Mouse (Mus musculus) embryonic stem cell, embryonic (primary cell): Measurements from ENCODE around the gene Rmnd5b.

Experiments used
- CTCF ChIA-PET, 4 experiments: fragments of 300-600 bp in 2 of 4; fragments of 350-600 bp in 2 of 4; sonication (Branson Sonifier 250); formaldehyde crosslinking; loops; one replicate each; lab custom pipeline; 2022; ENCODE audit warnings: inconsistent platforms in 2 of 4; lab: Charles Lee
- POLR2A ChIA-PET, 4 experiments: fragments of 300-600 bp in 2 of 4; fragments of 350-600 bp in 2 of 4; sonication (Branson Sonifier 250); formaldehyde crosslinking; loops; one replicate each; lab custom pipeline; 2022; ENCODE audit warnings: antibody characterized with exemption in 4 of 4, inconsistent platforms in 1 of 4; lab: Charles Lee

Gene Rmnd5b

DNA sequence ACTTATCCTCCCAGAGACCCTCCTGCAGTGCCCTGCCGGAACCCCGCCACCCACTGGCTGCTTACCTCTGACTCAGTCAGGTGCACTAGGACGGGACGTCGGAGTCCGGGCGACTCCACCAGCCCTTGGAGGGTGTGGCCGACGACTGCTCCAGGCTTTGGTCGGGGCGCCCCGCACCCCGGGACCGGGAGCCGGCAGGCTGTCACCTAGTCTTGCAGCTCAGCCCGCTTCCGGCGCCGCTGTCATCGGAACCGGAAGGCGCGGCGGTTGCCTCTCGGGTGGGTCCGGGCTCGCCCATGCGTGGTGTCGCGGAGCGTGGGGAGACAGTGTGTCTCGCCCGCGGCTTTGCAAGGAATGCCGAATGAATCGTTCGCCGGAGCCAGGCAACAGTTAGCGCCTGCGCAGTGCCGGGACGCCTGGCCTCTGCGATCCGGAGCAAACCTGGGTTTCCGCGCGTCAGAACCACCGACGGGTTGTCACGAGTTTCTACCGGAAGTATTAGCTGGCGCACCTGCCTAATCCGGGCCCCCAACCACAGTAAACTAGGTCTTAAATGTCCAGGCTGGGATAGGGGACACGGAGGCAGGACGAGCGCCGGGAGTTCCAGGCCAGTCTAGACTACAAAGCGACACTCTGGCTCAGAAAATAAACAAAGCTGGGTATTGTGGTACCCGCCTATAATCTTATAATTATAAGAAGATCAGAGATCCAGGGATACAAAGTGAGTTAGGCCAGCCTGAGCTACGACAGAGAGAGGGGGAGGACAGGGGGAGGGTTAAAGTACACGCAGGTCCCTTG, at the start of gene Rmnd5b:
Gene Rmnd5b (minus strand): TSS at position 372 of the 798 bp plus-strand sequence.
- ChIA-PET POLR2A (interaction anchor here (0.6 to 62.0 kb wide), 50 partner anchors 8 to 1386 kb away, joined by 3 to 3635 read pairs (median 6); partner anchors contain the start of genes 0610009B22Rik (in 4 of the 4), Hnrnpab (in 4 of the 4), Nhp2 (in 3 of the 4) and Phykpl (in 3 of the 4)), CTCF (interaction anchor here (0.6 to 1.9 kb wide), 20 partner anchors 9 to 100 kb away, joined by 3 to 15 read pairs (median 4); partner anchors contain the start of genes D930048N14Rik (in 2 of the 4), N4bp3 (in 2 of the 4), 0610009B22Rik (in 1 of the 4) and Hnrnpab (in 1 of the 4))

DNA sequence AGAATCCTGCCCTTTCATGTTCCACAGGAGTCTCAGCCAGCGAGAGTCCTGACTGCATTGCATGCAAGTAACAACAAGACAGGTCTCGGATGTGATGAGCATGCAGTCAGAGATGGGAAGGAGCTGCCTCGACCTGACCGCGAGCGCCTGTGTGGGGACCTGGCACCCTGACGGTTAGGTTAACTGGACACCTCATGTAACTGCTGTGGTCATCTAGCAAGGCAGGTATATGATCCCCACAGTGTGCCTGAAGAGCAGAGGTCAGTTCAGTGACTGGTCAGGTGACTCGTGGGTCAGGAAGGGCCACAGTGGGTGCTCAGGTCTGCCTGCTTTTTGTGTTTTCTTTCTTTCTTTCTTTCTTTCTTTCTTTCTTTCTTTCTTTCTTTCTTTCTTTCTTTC, 46.3 kb upstream of the Rmnd5b start:
- ChIA-PET CTCF (interaction anchor here (0.5 to 2.8 kb wide), 83 partner anchors 8 to 486 kb away, joined by 3 to 76 read pairs (median 6); partner anchors contain the start of genes Phykpl (in 3 of the 4), Nhp2 (in 2 of the 4), Rmnd5b (in 2 of the 4) and Col23a1 (in 1 of the 4)), POLR2A (interaction anchor here (0.7 to 14.7 kb wide), 51 partner anchors 6 to 142 kb away, joined by 3 to 450 read pairs (median 7); partner anchors contain the start of genes Hnrnpab (in 4 of the 4), Nhp2 (in 3 of the 4), Rmnd5b (in 3 of the 4) and Phykpl (in 2 of the 4))

DNA sequence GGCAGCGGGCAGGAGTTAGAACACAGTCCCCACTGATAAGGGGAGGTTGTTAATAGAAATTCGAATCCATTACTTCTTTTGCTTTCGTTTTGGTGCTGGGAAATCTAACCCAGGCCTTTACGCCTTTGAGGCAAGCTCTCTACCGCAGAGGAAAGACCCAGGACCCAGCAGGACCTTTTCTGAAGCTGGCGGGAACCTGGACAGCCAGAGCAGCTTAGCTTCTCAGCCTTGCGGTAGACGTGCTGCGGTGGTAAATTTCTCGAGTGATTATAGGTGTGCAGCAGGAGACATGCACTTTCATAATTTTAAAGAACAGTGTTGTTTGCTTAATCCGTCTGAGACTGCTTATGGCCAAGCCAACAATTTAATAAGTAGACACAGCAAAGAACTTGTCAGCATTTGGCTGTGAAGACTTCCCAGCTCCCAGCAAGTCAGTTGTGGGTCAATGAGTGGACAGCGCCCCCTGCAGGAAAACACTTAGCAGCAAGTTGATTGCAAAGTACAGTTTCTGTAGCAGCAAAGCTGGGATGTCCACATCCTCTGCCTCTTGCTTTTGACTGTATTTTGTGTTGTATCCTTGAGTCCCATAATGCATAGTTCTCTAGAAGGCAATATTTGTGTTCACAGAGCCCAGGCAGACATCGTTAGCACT, 45.8 kb upstream of the Rmnd5b start:
- CTCF ChIA-PET = interaction anchor here (0.5 to 2.8 kb wide), 92 partner anchors 8 to 486 kb away, joined by 3 to 76 read pairs (median 5); partner anchors contain the start of genes Phykpl (in 3 of the 4), Nhp2 (in 2 of the 4), Rmnd5b (in 2 of the 4) and Col23a1 (in 1 of the 4)
- POLR2A ChIA-PET = interaction anchor here (0.6 to 14.7 kb wide), 54 partner anchors 7 to 142 kb away, joined by 3 to 450 read pairs (median 6); partner anchors contain the start of genes Hnrnpab (in 4 of the 4), Nhp2 (in 3 of the 4), Phykpl (in 3 of the 4) and Rmnd5b (in 3 of the 4)

DNA sequence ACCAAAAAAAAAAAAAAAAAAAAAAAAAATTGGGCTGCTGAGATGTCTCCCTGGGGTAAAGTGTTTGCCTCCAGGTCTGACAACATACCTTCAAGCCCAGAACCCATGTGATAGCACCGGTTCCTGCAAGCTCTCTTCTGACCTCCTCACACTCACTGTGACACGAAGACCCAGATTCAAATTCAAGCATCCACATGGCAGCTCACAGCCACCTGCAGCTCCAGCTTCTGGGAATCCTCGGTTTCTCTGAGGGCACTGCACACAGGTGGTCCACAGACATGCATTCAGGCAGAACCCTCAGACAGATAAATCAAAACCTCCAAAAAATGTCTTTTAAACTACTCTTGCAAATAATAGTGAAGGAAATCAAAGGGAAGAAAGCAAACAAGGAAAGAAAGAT, 43.8 kb upstream of the Rmnd5b start:
- ChIA-PET CTCF (interaction anchor here in 1 of 4 experiments (0.7 to 1.7 kb wide), 3 partner anchors 21 to 95 kb away, joined by 3 to 6 read pairs (median 5); partner anchors contain the start of gene Phykpl), POLR2A (interaction anchor here (0.6 to 14.7 kb wide), 11 partner anchors 9 to 77 kb away, joined by 3 to 450 read pairs (median 48); partner anchors contain the start of genes Nhp2 (in 3 of the 4), 0610009B22Rik (in 2 of the 4) and Hnrnpab (in 2 of the 4))

DNA sequence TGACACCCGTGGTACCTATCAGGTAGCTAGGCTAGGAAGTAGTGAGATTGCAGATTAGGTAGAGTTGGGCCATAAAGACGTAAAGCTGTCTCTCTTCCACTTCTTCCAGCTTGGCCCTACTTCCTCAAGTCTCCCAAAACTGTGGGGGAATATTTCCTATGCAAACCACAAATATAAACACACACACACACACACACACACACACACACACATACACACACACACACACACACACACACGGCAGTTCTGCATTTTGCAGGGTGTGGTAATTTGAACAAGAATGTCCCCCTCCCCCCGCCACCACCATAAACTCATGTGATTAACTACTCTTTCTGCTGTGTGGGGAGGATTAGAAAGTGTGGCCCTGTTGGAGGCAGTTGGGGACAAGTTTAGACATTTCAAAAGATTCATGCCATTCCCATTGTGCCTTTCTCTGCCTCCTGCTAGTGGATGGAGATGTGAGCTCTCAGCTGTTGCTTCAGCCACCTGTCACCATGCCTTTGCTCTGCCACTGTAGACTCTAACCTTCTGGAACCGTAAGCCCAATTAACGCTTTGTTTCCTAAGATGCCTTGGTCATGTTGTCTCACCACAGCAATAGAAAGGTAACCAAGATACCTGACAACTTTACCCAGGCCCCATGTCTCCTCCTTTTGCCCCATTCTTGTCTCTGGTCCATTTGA, 42.2 kb upstream of the Rmnd5b start:
- POLR2A ChIA-PET = interaction anchor here (1.0 to 6.9 kb wide), 20 partner anchors 10 to 93 kb away, joined by 3 to 51 read pairs (median 5); partner anchors contain the start of genes 0610009B22Rik (in 4 of the 4), Hnrnpab (in 2 of the 4), Nhp2 (in 2 of the 4) and Phykpl (in 1 of the 4)
- CTCF ChIA-PET = interaction anchor here in 3 of 4 experiments (0.5 to 1.4 kb wide), 7 partner anchors 10 to 241 kb away, joined by 3 to 9 read pairs (median 3); partner anchors contain the start of gene 0610009B22Rik (in 1 of the 3)

DNA sequence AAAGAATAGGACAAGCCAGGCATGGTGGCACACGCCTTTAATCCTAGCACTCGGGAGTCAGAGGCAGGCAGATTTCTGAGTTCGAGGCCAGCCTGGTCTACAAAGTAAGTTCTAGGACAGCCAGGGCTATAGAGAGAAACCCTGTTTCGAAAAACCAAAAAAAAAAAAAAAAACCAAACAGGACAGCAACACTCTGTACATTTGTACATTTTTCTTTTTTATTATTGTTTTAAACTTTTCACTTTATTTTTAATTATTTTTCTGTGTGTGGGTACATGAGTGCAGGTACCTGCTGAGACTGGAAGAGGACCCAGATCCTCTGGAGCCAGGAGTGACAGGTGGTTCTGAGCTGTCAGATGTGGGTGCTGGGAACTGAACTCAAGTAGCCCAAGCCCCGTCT, 39.7 kb upstream of the Rmnd5b start:
- ChIA-PET POLR2A (interaction anchor here in 2 of 4 experiments (0.7 to 6.9 kb wide), 12 partner anchors 11 to 126 kb away, joined by 3 to 51 read pairs (median 8); partner anchors contain the start of genes 0610009B22Rik (in 2 of the 2), Hnrnpab (in 2 of the 2) and Nhp2 (in 1 of the 2)), CTCF (interaction anchor here in 1 of 4 experiments (0.6 kb wide), 1 partner anchor 39 kb away, joined by 3 read pairs; no protein-coding TSS in a partner anchor)

DNA sequence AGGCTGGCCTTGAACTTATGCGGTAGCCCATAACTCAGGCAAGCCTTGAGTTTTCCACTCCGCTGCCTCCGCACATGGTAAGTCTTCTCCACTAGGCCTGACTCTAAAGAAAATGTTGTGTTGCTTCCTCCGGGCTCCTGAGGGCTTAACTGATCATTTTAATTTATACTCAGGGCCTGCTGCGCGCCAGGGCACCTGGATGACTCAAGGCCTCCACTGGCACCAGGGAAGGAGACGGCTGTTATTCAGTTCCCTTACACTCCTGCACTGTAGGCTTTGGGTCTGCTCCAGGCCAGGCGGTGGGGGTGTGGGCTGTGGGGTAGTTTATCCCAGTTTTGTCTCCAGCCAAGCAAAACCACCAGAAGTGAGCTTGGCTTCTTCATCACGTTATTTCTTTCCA, 37.6 kb upstream of the Rmnd5b start:
- CTCF ChIA-PET = interaction anchor here in 3 of 4 experiments (0.5 to 1.5 kb wide), 7 partner anchors 8 to 1554 kb away, joined by 3 to 8 read pairs (median 3); no protein-coding TSS in a partner anchor
- POLR2A ChIA-PET = interaction anchor here (0.6 to 4.1 kb wide), 44 partner anchors 8 to 119 kb away, joined by 3 to 56 read pairs (median 6); partner anchors contain the start of genes Nhp2 (in 3 of the 4), 0610009B22Rik (in 2 of the 4), D930048N14Rik (in 2 of the 4) and Hnrnpab (in 2 of the 4)

DNA sequence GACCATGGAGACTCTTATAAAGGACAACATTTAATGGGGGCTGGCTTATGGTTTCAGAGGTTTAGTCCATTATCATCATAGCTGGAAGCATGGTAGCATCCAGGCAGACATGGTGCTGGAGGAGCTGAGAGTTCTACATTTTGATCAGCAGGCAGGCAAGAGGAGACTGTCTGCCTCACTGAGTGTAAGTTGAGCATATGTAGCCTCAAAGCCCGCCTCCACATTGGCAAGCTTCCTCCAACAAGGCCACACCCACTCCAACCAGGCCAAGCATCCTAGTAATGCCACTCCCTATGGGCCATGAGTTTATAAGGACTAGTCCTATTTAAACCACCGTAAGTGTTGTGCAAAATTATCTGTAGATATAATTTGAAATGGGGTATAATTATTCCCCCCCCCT, 35.7 kb upstream of the Rmnd5b start:
- ChIA-PET POLR2A (interaction anchor here in 2 of 4 experiments (0.7 to 4.1 kb wide), 11 partner anchors 8 to 86 kb away, joined by 3 to 56 read pairs (median 3); partner anchors contain the start of genes 0610009B22Rik (in 1 of the 2) and Phykpl (in 1 of the 2)), CTCF (interaction anchor here in 1 of 4 experiments (0.6 kb wide), 1 partner anchor 59 kb away, joined by 4 read pairs; no protein-coding TSS in a partner anchor)

DNA sequence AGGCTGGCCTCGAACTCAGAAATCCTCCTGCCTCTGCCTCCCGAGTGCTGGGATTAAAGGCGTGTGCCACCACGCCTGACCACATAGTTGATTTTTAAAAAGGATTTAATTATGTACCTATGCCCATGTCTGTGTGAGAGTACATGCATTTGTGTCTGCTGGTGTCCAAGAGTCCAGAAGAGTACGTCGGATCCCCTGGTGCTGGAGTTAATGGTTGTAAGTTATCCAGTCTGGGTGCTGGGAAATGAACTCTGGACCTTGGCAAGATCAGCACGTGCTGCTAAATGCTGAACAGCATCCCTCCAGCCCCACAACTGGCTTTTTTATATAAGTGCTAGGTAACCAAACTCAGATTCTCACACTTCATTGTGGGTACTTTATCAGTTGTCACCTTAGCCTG, 35.1 kb upstream of the Rmnd5b start:
- ChIA-PET POLR2A (interaction anchor here in 2 of 4 experiments (0.7 to 4.1 kb wide), 7 partner anchors 9 to 86 kb away, joined by 3 to 56 read pairs (median 3); partner anchors contain the start of gene Phykpl (in 1 of the 2)), CTCF (interaction anchor here in 1 of 4 experiments (0.6 kb wide), 1 partner anchor 58 kb away, joined by 4 read pairs; no protein-coding TSS in a partner anchor)

DNA sequence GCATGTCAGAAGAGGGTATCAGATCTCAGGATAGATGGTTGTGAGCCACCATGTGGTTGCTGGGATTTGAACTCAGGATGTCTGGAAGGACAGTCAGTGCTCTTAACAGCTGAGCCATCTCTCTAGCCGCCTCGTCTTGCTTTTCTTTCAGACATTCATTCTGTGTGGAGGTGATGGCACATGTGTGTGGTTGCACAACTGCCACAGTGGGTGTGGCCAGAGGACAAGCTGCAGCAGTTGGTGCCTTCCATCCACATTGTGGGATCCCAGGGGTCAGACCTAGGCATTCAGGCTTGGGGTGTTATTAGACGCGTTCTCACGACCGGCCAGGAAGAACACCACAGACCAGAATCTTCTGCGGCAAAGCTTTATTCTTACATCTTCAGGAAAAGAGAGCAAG, 29.1 kb upstream of the Rmnd5b start:
- ChIA-PET POLR2A (interaction anchor here in 2 of 4 experiments (1.3 to 13.3 kb wide), 7 partner anchors 8 to 61 kb away, joined by 4 to 252 read pairs (median 95); partner anchors contain the start of genes 0610009B22Rik (in 1 of the 2), D930048N14Rik (in 1 of the 2), Hnrnpab (in 1 of the 2) and N4bp3 (in 1 of the 2)), CTCF (interaction anchor here in 1 of 4 experiments (1.5 kb wide), 1 partner anchor 16 kb away, joined by 4 read pairs; no protein-coding TSS in a partner anchor)

DNA sequence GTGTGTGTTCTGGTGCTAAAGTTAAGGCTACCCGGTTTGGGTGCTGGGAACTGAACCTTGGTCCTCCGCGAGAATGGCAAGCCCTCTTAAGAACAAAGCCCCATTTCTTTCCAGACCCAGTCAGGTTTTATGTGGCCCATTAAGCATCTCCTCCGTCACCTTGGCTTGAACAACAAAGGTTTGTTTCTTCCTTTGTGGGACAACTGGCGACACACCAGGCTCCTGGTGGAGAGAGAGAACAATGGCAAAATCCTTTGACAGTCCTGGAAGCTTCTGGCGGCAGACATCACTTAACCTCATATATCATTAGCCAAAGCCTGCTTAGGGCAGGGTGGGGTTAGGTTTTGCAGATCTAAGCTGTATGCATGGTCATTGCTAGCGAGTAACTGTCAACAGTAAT, 26.9 kb upstream of the Rmnd5b start:
- POLR2A ChIA-PET = interaction anchor here in 3 of 4 experiments (0.5 to 13.3 kb wide), 32 partner anchors 9 to 153 kb away, joined by 3 to 252 read pairs (median 8); partner anchors contain the start of genes 0610009B22Rik (in 3 of the 3), D930048N14Rik (in 2 of the 3), Hnrnpab (in 2 of the 3) and N4bp3 (in 2 of the 3)

DNA sequence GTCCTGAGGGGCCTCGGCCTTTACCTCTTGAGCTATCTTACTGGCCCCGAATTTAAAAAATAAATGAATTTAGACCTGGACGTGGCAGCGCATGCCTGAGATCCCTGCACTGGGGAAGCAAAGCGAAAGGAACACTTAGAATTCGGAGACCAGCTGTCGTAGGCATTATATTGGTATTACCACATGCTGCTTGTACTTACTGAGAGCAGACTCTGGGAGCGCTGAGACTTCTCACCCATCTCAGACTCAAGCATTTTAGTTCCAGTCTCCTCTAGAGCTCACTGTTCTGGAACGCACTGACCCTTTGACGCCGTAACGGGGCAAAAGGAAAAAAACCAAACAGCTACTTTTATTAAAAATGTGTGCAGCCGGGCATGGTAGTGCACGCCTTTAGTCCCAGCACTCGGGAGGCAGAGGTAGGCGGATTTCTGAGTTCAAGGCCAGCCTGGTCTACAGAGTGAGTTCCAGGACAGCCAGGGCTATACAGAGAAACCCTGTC, 26.2 kb upstream of the Rmnd5b start:
- ChIA-PET CTCF (interaction anchor here (0.6 to 1.8 kb wide), 12 partner anchors 12 to 122 kb away, joined by 3 to 9 read pairs (median 4); partner anchors contain the start of genes D930048N14Rik (in 1 of the 4) and N4bp3 (in 1 of the 4)), POLR2A (interaction anchor here in 3 of 4 experiments (0.5 to 13.3 kb wide), 39 partner anchors 9 to 154 kb away, joined by 3 to 252 read pairs (median 6); partner anchors contain the start of genes 0610009B22Rik (in 2 of the 3), D930048N14Rik (in 2 of the 3), Hnrnpab (in 2 of the 3) and N4bp3 (in 2 of the 3))

More for the DNA sequence above, 26.9 kb upstream of the Rmnd5b start:
- CTCF ChIA-PET = interaction anchor here (0.6 to 1.8 kb wide), 10 partner anchors 13 to 57 kb away, joined by 3 to 9 read pairs (median 3); no protein-coding TSS in a partner anchor

DNA sequence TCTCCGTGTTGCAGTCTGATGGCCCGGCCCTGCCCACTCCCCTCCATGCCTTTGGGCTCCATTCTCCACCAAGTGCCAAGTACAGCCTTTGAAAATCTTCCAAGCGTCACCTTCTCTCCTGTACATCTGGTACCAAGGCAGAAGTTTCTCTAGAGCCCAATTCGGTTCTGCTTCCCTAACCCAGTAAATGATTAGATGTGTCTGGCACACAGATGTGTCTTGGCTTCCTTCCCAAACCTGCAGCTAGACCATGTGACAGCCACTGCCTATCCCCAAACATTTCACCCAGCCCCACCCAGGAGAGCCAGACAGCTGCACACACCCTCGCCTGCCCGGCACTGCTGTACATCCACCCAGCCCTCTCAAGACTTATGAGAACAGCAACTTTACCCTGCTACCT, 23.0 kb upstream of the Rmnd5b start:
- ChIA-PET POLR2A (interaction anchor here (0.5 to 13.3 kb wide), 35 partner anchors 10 to 628 kb away, joined by 3 to 252 read pairs (median 6); partner anchors contain the start of genes Hnrnpab (in 3 of the 4), 0610009B22Rik (in 2 of the 4), D930048N14Rik (in 2 of the 4) and N4bp3 (in 2 of the 4)), CTCF (interaction anchor here in 3 of 4 experiments (0.6 to 1.6 kb wide), 8 partner anchors 19 to 150 kb away, joined by 3 to 9 read pairs (median 3); no protein-coding TSS in a partner anchor)

DNA sequence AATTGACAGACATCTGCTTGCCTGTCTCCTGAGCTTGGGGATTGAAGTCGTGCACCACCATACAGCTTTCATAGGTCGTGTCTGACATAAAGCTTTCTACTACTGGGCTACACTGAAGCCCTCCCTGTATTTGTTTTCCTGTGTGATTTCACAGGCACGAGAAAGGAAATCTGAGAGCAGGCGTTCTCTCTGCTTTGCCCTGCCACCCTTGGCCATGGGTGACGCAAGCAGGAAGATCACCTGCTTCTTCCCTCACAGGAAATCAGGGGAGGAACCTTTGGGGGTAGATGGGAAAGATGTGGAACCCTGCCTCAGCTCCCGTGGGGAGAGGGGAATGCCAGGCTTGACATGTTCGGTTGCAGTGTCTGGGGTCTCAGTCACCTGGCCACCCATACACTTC, 22.6 kb upstream of the Rmnd5b start:
- CTCF ChIA-PET = interaction anchor here in 2 of 4 experiments (0.6 to 1.6 kb wide), 3 partner anchors 23 to 151 kb away, joined by 3 to 9 read pairs (median 3); no protein-coding TSS in a partner anchor
- POLR2A ChIA-PET = interaction anchor here (0.5 to 13.3 kb wide), 32 partner anchors 9 to 629 kb away, joined by 3 to 252 read pairs (median 7); partner anchors contain the start of genes Hnrnpab (in 3 of the 4), 0610009B22Rik (in 2 of the 4), D930048N14Rik (in 2 of the 4) and N4bp3 (in 2 of the 4)
